Mouse (Mus musculus) liver, embryonic 14.5 days (tissue): Measurements from ENCODE around the gene Cdh22. TPM values are rescaled to one million over a fixed set of nuclear protein-coding genes. Genes with fewer than 3 reads are reported as not detected.

Experiments used
- ATAC-seq: fragments of 200-750 bp; cut with Nextera tagmentation; 2 replicates; pipeline ENCODE4 v1.8.0; 2017; ENCODE audit warnings: moderate number of reproducible peaks, mild to moderate bottlenecking, moderate library complexity; ENCODE audit not compliant: insufficient read depth
- DNase-seq, 3 experiments: peaks; one replicate each; pipeline ENCODE4 v3.0.0-alpha.2; 2012 to 2013; ENCODE audit warnings: low read depth in 3 of 3, low spot score in 3 of 3
- H3K27ac ChIP-seq: fragments of 300-500 bp; sonication (generic); 2 replicates; pipeline ENCODE4 v1.5.1; 2014; ENCODE audit warnings: moderate library complexity, mild to moderate bottlenecking, control low read depth, inconsistent platforms
- H3K27me3 ChIP-seq: fragments of 300-500 bp; sonication (generic); 2 replicates; pipeline ENCODE4 v1.6.1; 2014; ENCODE audit warnings: mild to moderate bottlenecking, low read length, moderate library complexity; ENCODE audit not compliant: control insufficient read depth, insufficient read depth
- H3K36me3 ChIP-seq: fragments of 300-500 bp; sonication (generic); replicated peaks from 2 replicates; pipeline ENCODE4 v1.6.1; 2014; ENCODE audit warnings: low read depth; ENCODE audit not compliant: control insufficient read depth, insufficient read depth
- H3K4me1 ChIP-seq, 2 experiments: fragments of 200-500 bp in 1 of 2; fragments of 300-500 bp in 1 of 2; sonication (generic) in 1 of 2; replicated peaks; 2 replicates each; pipeline ENCODE4 v1.6.1; 2012 to 2014; ENCODE audit warnings: antibody characterized with exemption in 1 of 2, inconsistent platforms in 1 of 2, low read length in 1 of 2; ENCODE audit not compliant: control insufficient read depth in 2 of 2, insufficient read depth in 2 of 2
- H3K4me2 ChIP-seq: fragments of 300-500 bp; sonication (generic); 2 replicates; pipeline ENCODE4 v1.6.1; 2014; ENCODE audit warnings: low read depth, mild to moderate bottlenecking, control low read depth, moderate library complexity
- H3K4me3 ChIP-seq, 2 experiments: fragments of 200-500 bp in 1 of 2; fragments of 300-500 bp in 1 of 2; sonication (generic) in 1 of 2; 2 replicates each; pipeline ENCODE4 v1.5.1; 2012 to 2014; ENCODE audit warnings: low read depth in 2 of 2, low read length in 2 of 2, mild to moderate bottlenecking in 2 of 2, control low read depth in 1 of 2, inconsistent platforms in 1 of 2, moderate library complexity in 1 of 2; ENCODE audit not compliant: insufficient read depth in 1 of 2
- H3K9ac ChIP-seq: fragments of 300-500 bp; sonication (generic); replicated peaks from 2 replicates; pipeline ENCODE4 v1.6.1; 2014; ENCODE audit warnings: mild to moderate bottlenecking, control low read depth, moderate library complexity
- H3K9me3 ChIP-seq: fragments of 300-500 bp; sonication (generic); 2 replicates; pipeline ENCODE4 v1.6.1; 2016; ENCODE audit warnings: low read length, mixed read lengths; ENCODE audit not compliant: control insufficient read depth
- CTCF ChIP-seq: IDR thresholded peaks from 2 replicates; pipeline ENCODE4 v1.5.1; 2016; ENCODE audit warnings: antibody characterized with exemption, low read depth, control low read depth
- EP300 ChIP-seq: IDR thresholded peaks from 2 replicates; pipeline ENCODE4 v1.6.1; 2016; ENCODE audit warnings: antibody characterized with exemption, low read depth
- WGBS: fragments of 180-500 bp; shearing (Covaris S2); extraction: QIAGEN DNeasy Blood & Tissue Kit; methylation state at CpG from one replicate; pipeline ENCODE4 v1.1.7; 2014; ENCODE audit not compliant: insufficient replicate concordance; 5-methylcytosine and 5-hydroxymethylcytosine counted together
- polyA plus RNA-seq, 2 experiments: library from polyadenylated mRNA; depleted of rRNA in 1 of 2; stranded (reverse) in 1 of 2; unstranded in 1 of 2; fragments of >200 nt; fragmentation: Nextera tagmentation in 1 of 2; extraction: Ambion mirVana in 1 of 2; gene quantifications; 2 replicates each; pipeline versions ENCODE4 v1.2.1 to v1.2.3; 2012 to 2014

Gene Cdh22
- polyA plus RNA-seq, 2 experiments, result 0.02 TPM; not detected in 1

DNA sequence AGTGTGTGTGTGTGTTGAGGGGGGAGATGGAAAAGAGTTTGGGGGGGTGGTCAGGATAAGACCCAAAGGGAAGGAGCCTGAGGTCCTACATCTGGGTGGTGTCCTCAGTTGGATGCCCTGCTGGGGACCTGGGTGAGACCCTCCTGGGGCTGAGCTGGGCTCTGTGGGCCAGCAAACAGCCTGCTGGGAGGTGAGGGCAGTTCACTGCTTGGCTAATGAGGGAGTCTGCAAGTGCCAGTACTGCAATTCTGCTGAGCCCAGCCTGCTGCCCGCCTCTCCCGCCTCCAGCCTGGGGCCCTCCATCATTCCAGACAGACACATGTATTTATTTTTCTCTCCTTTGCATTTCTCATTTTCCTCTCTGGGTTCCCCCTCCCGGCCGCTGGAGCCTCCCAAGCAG is 76.3 kb downstream of the Cdh22 start:
- Histone ChIP-seq H3K9me3 (no peaks in the 10 kb centered on the region), H3K27me3 (no peaks in the 10 kb centered on the region), H3K4me3 (no peak overlapping the region), H3K9ac (no peak overlapping the region), H3K4me1 (no peaks in the 10 kb centered on the region), H3K36me3 (no peaks in the 10 kb centered on the region), H3K27ac (no peak overlapping the region), H3K4me2 (no peak overlapping the region)
- no peak for ATAC-seq
- TF ChIP-seq CTCF (no peak), EP300 (no peak)
- WGBS, result 56% methylated on average over 4 of the region's 4 CpGs
- DNase-seq, result no peak

DNA sequence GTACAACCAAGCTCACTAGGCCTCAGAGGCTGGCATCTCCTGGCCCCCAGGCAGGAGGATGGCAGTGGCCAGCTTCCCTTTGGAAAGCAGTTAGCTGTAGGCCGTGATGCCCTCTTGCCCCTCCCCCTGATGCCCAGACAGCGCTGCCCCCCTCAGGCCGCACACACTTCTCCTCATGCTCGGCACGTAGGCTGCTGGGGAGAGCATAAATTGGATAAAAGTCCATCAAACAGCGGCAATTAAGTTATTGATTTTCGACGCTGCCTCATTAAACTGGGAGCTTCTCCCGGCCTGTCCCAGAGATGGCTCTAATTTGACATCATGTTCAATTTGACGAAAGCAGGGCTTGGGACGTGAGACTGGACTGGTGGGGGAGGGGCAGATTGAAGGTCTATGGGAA is 76.8 kb downstream of the Cdh22 start:
- no peaks in the 10 kb centered on the region for H3K27me3 ChIP-seq
- DNase-seq (no peak), ATAC-seq (no peak)
- TF ChIP-seq EP300 (no peak), CTCF (no peak)
- H3K36me3 ChIP-seq, result no peaks in the 10 kb centered on the region
- 62% methylated on average over 11 of the region's 11 CpGs for WGBS
- no peak overlapping the region for H3K4me2 ChIP-seq
- no peaks in the 10 kb centered on the region for H3K9me3 ChIP-seq
- H3K4me1 ChIP-seq, result no peaks in the 10 kb centered on the region
- no peak overlapping the region for H3K27ac ChIP-seq
- H3K9ac ChIP-seq, result no peak overlapping the region
- no peak overlapping the region for H3K4me3 ChIP-seq

DNA sequence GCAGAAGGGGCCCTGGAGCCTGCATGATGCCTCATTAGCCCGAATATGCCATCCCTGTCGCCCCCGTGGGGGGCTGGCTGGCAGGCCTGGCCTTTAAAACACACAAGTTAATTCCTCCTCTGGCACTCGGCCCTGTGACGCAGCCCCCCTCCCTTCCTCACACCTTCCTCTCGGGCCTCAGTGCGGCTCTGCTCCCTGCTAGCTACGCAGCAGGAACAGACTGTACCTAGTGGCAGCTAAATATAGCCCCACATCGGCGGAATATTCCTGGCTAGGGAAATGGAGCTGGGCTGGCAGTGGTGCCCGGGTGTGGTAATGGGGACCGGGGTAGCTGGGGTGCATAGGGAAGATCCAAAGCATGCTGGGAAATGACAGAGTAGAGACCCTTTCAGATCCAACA is 81.6 kb downstream of the Cdh22 start:
- Histone ChIP-seq H3K4me2 (no peak overlapping the region), H3K27ac (no peak overlapping the region), H3K36me3 (no peaks in the 10 kb centered on the region), H3K9ac (no peak overlapping the region), H3K9me3 (no peaks in the 10 kb centered on the region), H3K4me1 (no peaks in the 10 kb centered on the region), H3K27me3 (no peaks in the 10 kb centered on the region), H3K4me3 (no peak overlapping the region)
- ATAC-seq (no peak), DNase-seq (no peak)
- no peak for TF ChIP-seq EP300
- TF ChIP-seq CTCF, result no peak
- 17% methylated on average over 12 of the region's 12 CpGs for WGBS

DNA sequence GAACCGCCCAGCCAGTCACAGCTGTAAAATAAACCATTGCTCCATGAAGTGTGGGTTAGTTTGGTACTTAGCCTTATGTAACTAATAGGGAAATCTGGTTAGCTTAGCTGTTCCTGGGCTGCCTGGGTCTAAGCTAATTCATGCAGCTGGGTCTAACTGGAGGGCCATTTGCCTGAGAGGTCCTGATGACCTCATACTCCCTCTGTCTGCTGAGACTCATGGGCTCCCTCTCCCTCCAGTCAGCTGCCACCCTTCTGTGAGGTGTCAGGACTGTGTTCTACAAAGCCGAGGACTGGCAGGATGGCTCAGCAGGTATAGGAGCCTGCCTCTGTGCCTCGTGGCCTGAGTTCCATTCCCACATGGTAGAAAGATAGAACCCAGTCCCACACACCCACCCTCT is 84.9 kb downstream of the Cdh22 start:
- Histone ChIP-seq H3K27ac (no peak overlapping the region), H3K9ac (no peak overlapping the region), H3K9me3 (no peaks in the 10 kb centered on the region), H3K4me1 (no peaks in the 10 kb centered on the region), H3K4me3 (no peak overlapping the region), H3K36me3 (no peaks in the 10 kb centered on the region), H3K4me2 (no peak overlapping the region), H3K27me3 (no peaks in the 10 kb centered on the region)
- WGBS, result 51% methylated on average over 3 of the region's 3 CpGs
- DNase-seq (no peak), ATAC-seq (no peak)
- TF ChIP-seq EP300 (no peak), CTCF (no peak)

DNA sequence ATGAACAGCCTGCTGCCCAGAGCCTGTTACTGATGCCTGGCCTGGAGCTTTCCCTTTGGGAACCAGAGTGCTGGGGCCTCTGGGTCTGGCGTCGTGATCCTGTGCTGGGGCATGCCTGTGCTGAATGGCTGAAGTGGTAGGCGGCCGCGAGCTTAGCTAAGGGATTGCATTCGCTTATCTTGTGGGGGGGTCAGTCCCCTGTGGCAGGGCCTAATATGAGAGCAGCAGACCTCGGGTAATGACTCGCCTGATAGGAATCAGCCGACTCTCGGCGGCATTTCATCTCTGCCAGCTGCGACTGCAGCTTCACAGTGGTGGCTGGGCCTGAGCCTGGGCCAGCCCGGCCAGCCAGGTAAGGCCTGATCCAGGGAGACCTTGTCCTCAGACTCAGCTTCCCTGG is 88.8 kb downstream of the Cdh22 start:
- H3K36me3 ChIP-seq, result no peaks in the 10 kb centered on the region
- no peaks in the 10 kb centered on the region for H3K9me3 ChIP-seq
- H3K9ac ChIP-seq, result no peak overlapping the region
- no peak overlapping the region for H3K27ac ChIP-seq
- no peak overlapping the region for H3K4me2 ChIP-seq
- DNase-seq, result no peak
- no peak for ATAC-seq
- no peaks in the 10 kb centered on the region for H3K4me1 ChIP-seq
- 51% methylated on average over 13 of the region's 13 CpGs for WGBS
- TF ChIP-seq EP300 (no peak), CTCF (no peak)
- no peaks in the 10 kb centered on the region for H3K27me3 ChIP-seq
- no peak overlapping the region for H3K4me3 ChIP-seq
